Mouse (Mus musculus) heart, embryonic 13.5 days (tissue): ENCODE results near the gene Tmem200a. TPM values are rescaled to one million over a fixed set of nuclear protein-coding genes. Genes with fewer than 3 reads are reported as not detected.

Experiments used
- polyA plus RNA-seq: library from polyadenylated mRNA; unstranded; fragments of >200 nt; fragmentation: Nextera tagmentation; extraction: Ambion mirVana; gene quantifications from 2 replicates; pipeline ENCODE4 v1.2.1, GENCODE M21; 2015

Gene Tmem200a
- polyA plus RNA-seq, 1 experiment from 2014 or later = 1.7 TPM

Other genes with a start within 250 kb of the Tmem200a start
- 0.24 TPM in 1 of 2 replicates, not detected in the other for gene Gm9767, start 797 bp downstream of the Tmem200a start, polyA plus RNA-seq
- gene Samd3, start 150.7 kb upstream of the Tmem200a start, polyA plus RNA-seq = not detected in 2 replicates